Mouse (Mus musculus): Measurements from ENCODE around the gene Pdzrn4. TPM values are rescaled to one million over a fixed set of nuclear protein-coding genes. Genes with fewer than 3 reads are reported as not detected.

Pdzrn4 gene
- polyA plus RNA-seq, 1 experiment from 2014 or later: 1.7 TPM

DNA sequence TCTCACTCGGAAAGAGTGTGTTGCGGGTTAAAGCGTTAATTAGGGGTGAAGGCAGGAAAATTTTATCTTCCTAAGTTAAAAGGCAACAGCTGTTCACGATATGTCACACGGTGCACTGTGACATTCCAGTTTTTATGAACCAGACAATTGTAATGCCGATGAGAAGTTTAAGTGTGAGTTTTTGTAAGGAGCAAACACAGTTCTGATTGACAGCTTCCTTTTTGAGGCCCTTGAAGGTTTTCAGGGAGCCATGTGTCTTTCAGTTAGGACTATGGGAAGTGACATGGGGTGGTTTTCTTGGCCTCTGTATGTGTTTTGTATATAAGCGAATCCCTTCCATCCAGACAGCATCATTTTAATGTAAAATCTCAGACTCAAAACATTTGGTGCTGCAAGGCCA, 20.0 kb downstream of the Pdzrn4 start:
- Histone ChIP-seq H3K4me2 (no peak overlapping the region), H3K27me3 (no peaks in the 10 kb centered on the region), H3K4me1 (no peaks in the 10 kb centered on the region), H3K9ac (no peak overlapping the region), H3K9me3 (no peaks in the 10 kb centered on the region), H3K36me3 (no peaks in the 10 kb centered on the region), H3K4me3 (no peak overlapping the region), H3K27ac (no peak overlapping the region)
- whole genome bisulfite sequencing: 38% methylated on average over 7 of the region's 7 CpGs
- no peak for ATAC-seq (ENCODE audit: borderline replicate concordance, extremely low read depth, low FRiP score, low TSS enrichment)

DNA sequence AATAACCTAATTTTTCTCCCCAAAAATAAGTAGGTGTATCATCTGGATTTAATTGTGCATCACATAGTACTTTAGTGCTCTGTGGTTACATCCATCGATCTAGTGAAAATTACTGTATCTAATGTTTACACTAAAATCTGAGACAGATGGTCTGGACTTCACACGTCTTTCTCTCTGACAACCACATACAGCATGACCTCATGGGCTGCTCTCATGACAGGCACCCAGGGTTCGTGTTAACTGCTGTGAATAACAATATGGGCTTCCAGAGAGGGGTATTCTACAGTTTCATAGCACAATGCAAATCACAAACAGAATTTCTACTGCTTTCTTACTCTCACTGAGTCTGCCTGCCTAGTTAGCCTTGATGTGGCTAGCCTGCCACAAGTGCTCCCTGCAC, 20.4 kb downstream of the Pdzrn4 start:
- no peak overlapping the region for H3K4me2 ChIP-seq
- H3K4me1 ChIP-seq: no peaks in the 10 kb centered on the region
- H3K9ac ChIP-seq: no peak overlapping the region
- H3K9me3 ChIP-seq: no peaks in the 10 kb centered on the region
- H3K36me3 ChIP-seq: no peaks in the 10 kb centered on the region
- 31% methylated on average over 3 of the region's 3 CpGs for WGBS
- H3K27ac ChIP-seq: no peak overlapping the region
- no peaks in the 10 kb centered on the region for H3K27me3 ChIP-seq
- ATAC-seq (ENCODE audit: borderline replicate concordance, extremely low read depth, low FRiP score, low TSS enrichment): no peak
- no peak overlapping the region for H3K4me3 ChIP-seq

DNA sequence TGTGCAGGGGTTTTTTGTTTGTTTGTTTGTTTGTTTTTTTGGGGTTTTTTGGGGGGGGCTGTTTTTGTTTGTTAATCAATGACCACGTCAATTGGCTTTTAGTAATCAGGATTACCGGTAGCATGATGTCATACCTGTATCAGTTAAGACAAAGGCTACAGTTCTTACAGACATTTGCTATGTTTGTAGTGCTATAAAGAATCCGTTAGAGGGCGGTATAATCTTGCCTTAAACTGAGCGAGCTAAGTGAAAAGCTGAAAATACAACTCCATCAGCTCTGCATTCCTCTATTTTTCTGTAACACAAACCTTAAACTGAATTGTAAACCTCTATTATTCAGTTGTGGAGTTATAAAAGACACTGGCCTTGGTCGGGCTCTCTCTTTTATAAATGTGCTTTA, 37.9 kb downstream of the Pdzrn4 start:
- H3K4me2 ChIP-seq: no peak overlapping the region
- no peaks in the 10 kb centered on the region for H3K9me3 ChIP-seq
- no peak overlapping the region for H3K4me3 ChIP-seq
- H3K9ac ChIP-seq: no peak overlapping the region
- H3K27me3 ChIP-seq: no peaks in the 10 kb centered on the region
- no peaks in the 10 kb centered on the region for H3K4me1 ChIP-seq
- ATAC-seq (ENCODE audit: borderline replicate concordance, extremely low read depth, low FRiP score, low TSS enrichment): no peak
- no peaks in the 10 kb centered on the region for H3K36me3 ChIP-seq
- no peak overlapping the region for H3K27ac ChIP-seq
- WGBS: 5% methylated on average over 6 of the region's 6 CpGs

DNA sequence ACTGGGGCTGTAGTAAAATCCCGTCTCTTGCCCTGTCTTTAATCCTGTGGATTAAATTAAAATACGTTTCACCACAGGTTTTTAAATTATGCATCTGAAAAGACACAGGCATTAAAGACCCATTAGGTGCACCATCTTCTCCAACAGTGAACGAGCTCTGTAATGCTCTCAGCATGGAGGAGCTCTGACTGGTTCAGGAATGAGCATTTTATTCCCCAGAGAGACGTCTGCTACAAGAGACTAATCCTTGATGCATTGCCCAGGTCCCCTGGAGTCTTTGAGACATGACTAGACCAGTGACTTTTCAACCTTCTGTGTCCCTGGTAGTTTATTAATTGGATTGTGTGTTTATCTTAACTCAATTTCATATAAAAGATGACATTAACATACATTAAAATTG, 38.6 kb downstream of the Pdzrn4 start:
- Histone ChIP-seq H3K9me3 (no peaks in the 10 kb centered on the region), H3K27ac (no peak overlapping the region), H3K4me3 (no peak overlapping the region), H3K27me3 (no peaks in the 10 kb centered on the region), H3K4me2 (no peak overlapping the region), H3K4me1 (no peaks in the 10 kb centered on the region), H3K36me3 (no peaks in the 10 kb centered on the region), H3K9ac (no peak overlapping the region)
- 53% methylated on average over 4 of the region's 4 CpGs for WGBS
- ATAC-seq (ENCODE audit: borderline replicate concordance, extremely low read depth, low FRiP score, low TSS enrichment): no peak

DNA sequence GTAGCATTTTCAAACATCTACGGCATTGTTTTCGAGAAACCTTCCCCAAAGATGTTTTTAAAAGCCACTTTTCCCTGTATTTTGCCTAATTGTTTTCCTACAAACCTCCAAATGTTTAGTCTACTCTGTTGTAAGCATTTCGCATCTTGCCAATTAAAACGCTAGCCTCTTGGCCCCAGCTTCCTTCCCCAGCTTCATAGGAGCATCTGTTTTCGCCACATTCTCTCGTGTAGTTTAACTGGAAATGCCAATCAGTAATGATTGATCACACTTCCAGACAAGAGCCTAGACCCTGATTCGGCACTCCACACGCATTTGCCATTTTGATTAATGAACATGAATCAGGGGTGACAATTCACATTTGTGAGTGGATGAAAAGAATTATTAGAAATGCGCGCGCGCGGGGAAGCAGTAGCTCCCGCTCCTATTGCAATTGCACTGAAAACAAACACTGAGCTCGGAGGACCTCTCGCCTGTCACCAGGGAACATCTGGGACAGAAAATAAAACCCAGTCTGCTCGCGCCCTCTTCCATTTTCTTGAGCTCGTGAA, 45.0 kb downstream of the Pdzrn4 start:
- no peaks in the 10 kb centered on the region for H3K4me1 ChIP-seq
- 35% methylated on average over 19 of the region's 19 CpGs for WGBS
- H3K4me3 ChIP-seq: no peak overlapping the region
- H3K4me2 ChIP-seq: peak overlapping the region; percentile 29
- no peaks in the 10 kb centered on the region for H3K9me3 ChIP-seq
- H3K27ac ChIP-seq: no peak overlapping the region
- no peak overlapping the region for H3K9ac ChIP-seq
- no peaks in the 10 kb centered on the region for H3K36me3 ChIP-seq
- ATAC-seq (ENCODE audit: borderline replicate concordance, extremely low read depth, low FRiP score, low TSS enrichment): no peak
- no peaks in the 10 kb centered on the region for H3K27me3 ChIP-seq

DNA sequence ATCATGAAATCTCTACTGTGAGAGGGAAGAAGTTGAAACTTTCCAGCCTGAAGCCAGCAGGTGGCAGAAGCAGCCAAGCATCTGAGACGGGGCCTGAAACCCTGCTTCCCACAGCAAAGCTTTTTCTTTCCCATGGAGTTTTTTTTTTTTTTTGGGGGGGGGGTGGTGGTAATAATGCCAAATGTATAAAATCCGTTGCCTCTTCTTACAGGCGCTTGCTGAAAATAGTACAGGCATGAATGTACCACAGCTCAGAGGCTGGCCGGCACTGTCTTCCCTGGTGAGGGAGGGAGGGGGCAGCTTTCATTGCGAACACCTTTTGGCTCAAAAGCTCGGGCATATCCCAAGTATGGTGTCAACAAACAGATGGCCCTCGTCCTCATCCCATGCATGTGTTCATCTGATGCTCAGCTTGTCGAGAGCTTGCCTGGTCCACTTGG, 51.0 kb downstream of the Pdzrn4 start:
- no peaks in the 10 kb centered on the region for H3K4me1 ChIP-seq
- H3K4me2 ChIP-seq: no peak overlapping the region
- H3K9ac ChIP-seq: no peak overlapping the region
- ATAC-seq (ENCODE audit: borderline replicate concordance, extremely low read depth, low FRiP score, low TSS enrichment): no peak
- H3K36me3 ChIP-seq: no peaks in the 10 kb centered on the region
- no peak overlapping the region for H3K4me3 ChIP-seq
- no peaks in the 10 kb centered on the region for H3K27me3 ChIP-seq
- 26% methylated on average over 8 of the region's 8 CpGs for WGBS
- H3K9me3 ChIP-seq: no peaks in the 10 kb centered on the region
- H3K27ac ChIP-seq: no peak overlapping the region

DNA sequence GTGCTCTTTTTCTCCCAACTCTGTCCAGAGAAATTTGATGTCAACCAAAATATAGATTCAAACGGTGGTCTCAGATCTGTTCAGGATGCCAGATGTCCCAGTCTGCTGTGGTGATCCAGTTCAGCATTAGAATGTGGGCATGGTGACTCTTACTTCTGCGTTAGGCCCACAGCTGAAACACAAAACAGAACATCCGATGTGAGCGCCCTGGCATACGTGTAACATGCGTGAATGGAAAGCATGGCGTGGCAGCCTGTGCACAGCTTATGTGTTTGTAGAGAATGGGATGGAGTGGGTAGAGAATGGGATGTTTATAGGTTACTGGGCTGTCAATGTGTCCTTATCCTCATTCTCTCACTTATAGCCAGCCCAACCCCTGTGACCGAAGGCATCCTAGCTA, 52.4 kb downstream of the Pdzrn4 start:
- no peaks in the 10 kb centered on the region for H3K9me3 ChIP-seq
- H3K27me3 ChIP-seq: no peaks in the 10 kb centered on the region
- no peak overlapping the region for H3K27ac ChIP-seq
- H3K4me1 ChIP-seq: no peaks in the 10 kb centered on the region
- no peak for ATAC-seq (ENCODE audit: borderline replicate concordance, extremely low read depth, low FRiP score, low TSS enrichment)
- no peak overlapping the region for H3K4me2 ChIP-seq
- no peaks in the 10 kb centered on the region for H3K36me3 ChIP-seq
- H3K9ac ChIP-seq: no peak overlapping the region
- no peak overlapping the region for H3K4me3 ChIP-seq
- WGBS: 91% methylated on average over 8 of the region's 8 CpGs

DNA sequence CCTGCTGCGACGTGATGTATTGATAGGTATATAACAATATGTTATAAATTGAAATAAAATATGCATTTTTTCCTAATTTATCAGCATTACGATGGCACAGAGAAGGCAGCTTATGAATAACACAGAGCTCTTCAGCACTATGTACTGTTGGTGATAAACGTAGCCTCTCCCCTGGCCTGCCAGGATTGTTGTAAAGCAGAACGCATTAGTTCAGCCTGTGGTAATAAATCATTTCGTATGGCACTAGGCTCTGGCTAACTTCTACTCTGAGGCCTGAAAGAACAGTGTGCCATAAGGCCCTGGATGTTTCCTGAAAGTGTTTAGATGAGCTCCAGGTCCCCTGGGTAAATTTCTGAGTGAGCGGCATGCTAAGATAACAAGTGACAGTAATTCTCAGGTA, 55.9 kb downstream of the Pdzrn4 start:
- Histone ChIP-seq H3K27ac (no peak overlapping the region), H3K9me3 (no peaks in the 10 kb centered on the region), H3K36me3 (no peaks in the 10 kb centered on the region), H3K4me1 (no peaks in the 10 kb centered on the region), H3K4me2 (no peak overlapping the region), H3K9ac (no peak overlapping the region), H3K27me3 (no peaks in the 10 kb centered on the region), H3K4me3 (no peak overlapping the region)
- no peak for ATAC-seq (ENCODE audit: borderline replicate concordance, extremely low read depth, low FRiP score, low TSS enrichment)
- 53% methylated on average over 7 of the region's 7 CpGs for WGBS

DNA sequence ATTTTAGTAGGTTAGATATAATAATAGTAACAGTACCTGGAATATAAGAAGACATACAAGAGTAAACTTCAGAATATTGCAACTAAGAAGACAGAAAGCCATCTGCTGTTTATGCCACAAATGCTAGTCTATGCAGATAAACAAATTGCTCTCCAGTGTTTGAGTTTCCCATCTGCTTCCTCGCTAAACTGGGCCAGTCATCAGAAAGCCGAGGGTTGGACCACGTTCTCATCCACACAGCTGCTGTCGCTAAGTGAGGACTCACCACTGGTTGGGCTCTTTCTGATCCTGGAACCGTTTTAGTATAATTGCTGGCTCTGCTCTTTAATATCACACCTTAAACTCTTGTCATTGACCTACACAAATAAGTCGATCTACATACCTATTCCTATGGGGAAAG, 85.5 kb downstream of the Pdzrn4 start:
- Histone ChIP-seq H3K4me3 (no peak overlapping the region), H3K36me3 (no peaks in the 10 kb centered on the region), H3K27me3 (no peaks in the 10 kb centered on the region), H3K4me2 (no peak overlapping the region), H3K9ac (no peak overlapping the region), H3K4me1 (no peaks in the 10 kb centered on the region), H3K27ac (no peak overlapping the region), H3K9me3 (no peaks in the 10 kb centered on the region)
- ATAC-seq (ENCODE audit: borderline replicate concordance, extremely low read depth, low FRiP score, low TSS enrichment): no peak
- 61% methylated on average over 6 of the region's 6 CpGs for WGBS

DNA sequence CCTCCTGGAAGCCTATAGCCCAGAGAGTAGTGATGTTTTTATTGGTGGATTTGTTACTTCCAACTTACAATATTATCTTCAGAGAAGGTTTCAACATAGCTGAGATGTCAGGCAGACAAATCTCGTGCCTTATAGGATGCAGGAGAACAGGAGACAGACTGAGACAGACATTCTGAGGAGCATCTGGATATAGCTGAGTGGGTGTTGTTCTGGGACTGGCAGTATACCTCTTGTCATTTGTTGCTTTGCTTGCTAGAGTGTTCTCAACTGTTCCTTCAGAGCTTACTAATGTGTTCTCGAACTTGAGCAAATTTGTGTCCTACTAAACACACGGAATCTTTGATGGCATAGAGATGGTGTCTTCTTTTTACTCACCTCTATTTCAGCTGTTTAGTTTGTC, 94.7 kb downstream of the Pdzrn4 start:
- Histone ChIP-seq H3K4me3 (no peak overlapping the region), H3K27me3 (no peaks in the 10 kb centered on the region), H3K4me1 (no peaks in the 10 kb centered on the region), H3K9ac (no peak overlapping the region), H3K27ac (no peak overlapping the region), H3K4me2 (no peak overlapping the region), H3K9me3 (no peaks in the 10 kb centered on the region), H3K36me3 (no peaks in the 10 kb centered on the region)
- 72% methylated on average over 3 of the region's 3 CpGs for WGBS
- no peak for ATAC-seq (ENCODE audit: borderline replicate concordance, extremely low read depth, low FRiP score, low TSS enrichment)

DNA sequence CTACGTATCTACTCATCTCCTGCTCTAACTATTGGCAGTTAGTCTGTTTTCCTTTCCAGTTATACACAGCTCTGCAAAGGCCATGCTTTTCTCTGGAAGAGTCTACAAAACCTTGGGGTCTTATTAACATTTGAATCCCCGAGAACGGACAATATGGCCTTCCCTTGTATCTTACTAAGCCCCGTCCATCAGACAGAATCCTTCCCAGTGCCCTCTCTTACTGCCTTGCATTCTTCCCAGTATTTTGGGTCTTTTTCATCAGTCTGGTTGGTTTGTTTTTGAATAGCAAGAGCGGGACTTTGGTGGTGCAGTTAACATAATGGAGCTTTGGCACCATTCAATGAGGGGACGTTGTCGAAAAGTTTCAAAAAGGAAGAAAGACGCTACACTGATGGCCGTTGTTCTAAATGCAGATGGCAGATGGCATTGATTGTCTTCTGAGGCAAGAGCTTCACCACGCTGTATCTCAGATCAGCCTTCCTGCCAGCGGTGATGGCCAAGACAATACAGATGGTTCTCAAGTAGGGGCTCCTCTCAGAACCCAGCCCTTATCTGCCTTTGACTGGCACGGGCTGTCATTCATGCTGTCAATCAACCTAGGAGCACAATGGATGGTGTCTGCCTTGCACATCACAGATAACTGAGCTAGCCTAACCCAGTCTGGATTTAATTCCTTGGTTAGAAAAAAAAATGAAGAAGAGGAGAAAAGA, 98.9 kb downstream of the Pdzrn4 start:
- Histone ChIP-seq H3K27me3 (no peaks in the 10 kb centered on the region), H3K36me3 (no peaks in the 10 kb centered on the region), H3K9me3 (no peaks in the 10 kb centered on the region), H3K27ac (no peak overlapping the region), H3K9ac (no peak overlapping the region), H3K4me3 (no peak overlapping the region), H3K4me2 (no peak overlapping the region), H3K4me1 (no peaks in the 10 kb centered on the region)
- no peak for ATAC-seq (ENCODE audit: borderline replicate concordance, extremely low read depth, low FRiP score, low TSS enrichment)
- WGBS: 81% methylated on average over 12 of the region's 12 CpGs

DNA sequence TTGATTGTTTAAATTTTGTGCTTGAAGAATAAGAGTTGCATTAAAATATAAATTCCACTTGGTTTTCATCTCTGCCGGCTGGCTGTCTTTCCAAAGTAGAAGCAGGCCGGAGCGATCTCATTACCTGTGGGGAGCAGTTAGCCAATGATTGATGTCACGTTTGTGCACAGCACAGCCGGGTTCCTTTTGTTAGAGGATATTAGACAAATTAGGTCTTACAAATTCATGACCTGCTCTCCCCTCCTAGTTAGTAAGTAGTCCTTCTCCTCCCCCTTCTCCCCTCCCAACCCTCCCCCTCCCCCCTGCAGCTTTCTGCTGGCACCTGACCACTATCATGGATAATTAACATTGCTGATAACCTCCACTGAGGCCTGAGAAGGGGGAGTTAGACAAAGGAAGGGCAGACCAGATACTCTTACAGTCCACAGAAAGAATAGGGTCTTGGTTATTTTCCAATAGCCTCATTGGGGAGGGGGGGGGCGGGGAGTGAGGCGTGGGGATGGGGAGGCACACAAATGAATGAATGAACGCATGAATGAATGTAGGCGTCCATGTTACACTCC, 103.7 kb downstream of the Pdzrn4 start:
- Histone ChIP-seq H3K4me1 (no peaks in the 10 kb centered on the region), H3K27me3 (no peaks in the 10 kb centered on the region), H3K9me3 (no peaks in the 10 kb centered on the region), H3K27ac (no peak overlapping the region), H3K4me3 (no peak overlapping the region), H3K36me3 (no peaks in the 10 kb centered on the region), H3K9ac (no peak overlapping the region), H3K4me2 (no peak overlapping the region)
- no peak for ATAC-seq (ENCODE audit: borderline replicate concordance, extremely low read depth, low FRiP score, low TSS enrichment)
- WGBS: 46% methylated on average over 9 of the region's 9 CpGs

Data from lung, embryonic 15.5 days (tissue).